ENCODE assay signal across 8 mouse cellular contexts in genomic region chr16:86644912-86645312, GRCm38 (mm10).
A peak's percentile ranks its signal among the peaks of the same experiment; 100 is the strongest.
DNase-seq lines count a peak whose midpoint lies in the region; ATAC-seq and TF ChIP-seq lines count a peak whose summit lies in the region.

No protein-coding gene starts in this region.

- DNase-seq in heart, adult 11 months, result peak; percentile 87
- no peak for DNase-seq in heart, postnatal 25 days (ENCODE audit: low spot score)
- DNase-seq in ES-E14 (ENCODE audit: low read depth, low spot score), result peak; percentile 1
- DNase-seq in embryo, embryonic 10 days (ENCODE audit: low spot score), result peak; percentile 72
- peak; percentile 8 to 37 for DNase-seq in kidney, postnatal 4 days
- no peak for DNase-seq in B cell, adult 2 months

- no peak overlapping the region for H3K9ac ChIP-seq in ES-E14 (ENCODE audit: insufficient read depth, low read depth, low read length, poor library complexity, severe bottlenecking)
- H3K9ac ChIP-seq in heart, embryonic 16.5 days (ENCODE audit: low read length), result no peak overlapping the region

- no peaks in the 10 kb centered on the region for H3K27me3 ChIP-seq in heart, embryonic 16.5 days (ENCODE audit: control insufficient read depth, insufficient read depth, low read length)

- H3K9me3 ChIP-seq in ES-E14 (ENCODE audit: control insufficient read depth, insufficient read depth, low read depth, low read length), result no peaks in the 10 kb centered on the region
- no peaks in the 10 kb centered on the region for H3K9me3 ChIP-seq in heart, embryonic 16.5 days (replicated peaks; ENCODE audit: control insufficient read depth, low read length)

- WGBS in heart, embryonic 16.5 days, result 29% methylated on average over 2 of the region's 2 CpGs

- no peak overlapping the region for H3K4me2 ChIP-seq in heart, embryonic 16.5 days (ENCODE audit: low read depth, low read length)

- H3K36me3 ChIP-seq in ES-E14 (ENCODE audit: control insufficient read depth, insufficient read depth, low read length, poor library complexity, severe bottlenecking), result no peaks in the 10 kb centered on the region
- no peaks in the 10 kb centered on the region for H3K36me3 ChIP-seq in heart, embryonic 16.5 days (ENCODE audit: control insufficient read depth, insufficient read depth)

- no peak overlapping the region for H3K27ac ChIP-seq in ES-E14 (ENCODE audit: insufficient read depth, low read depth, low read length, poor library complexity, severe bottlenecking)
- H3K27ac ChIP-seq in heart, embryonic 16.5 days (ENCODE audit: low read length), result peak overlapping the region; percentile 24; the same call in 1 of the 2 replicates

- no peak overlapping the region for H3K4me3 ChIP-seq in ES-E14 (ENCODE audit: insufficient read depth in 1 of 2, low read depth in 1 of 2, low read length in 2 of 2, poor library complexity in 1 of 2, severe bottlenecking in 1 of 2)
- H3K4me3 ChIP-seq in heart, embryonic 16.5 days (ENCODE audit: low read length), result no peak overlapping the region

- peak; percentile 10; the same call in 1 of the 2 replicates for ATAC-seq in heart, embryonic 16.5 days (replicated peaks; ENCODE audit: extremely low read depth, insufficient read depth, low FRiP score)
- peak; percentile 76 for ATAC-seq in megakaryocyte progenitor cell, adult 5-6 weeks (replicated peaks; ENCODE audit: poor library complexity)

- H3K4me1 ChIP-seq in ES-E14 (ENCODE audit: control insufficient read depth in 2 of 2, insufficient read depth in 2 of 2, low read length in 2 of 2, poor library complexity in 1 of 2), result no peaks in the 10 kb centered on the region
- 0 out of 2 replicates have a peak, but pooled peaks cover 2% of the 10 kb centered on the region for H3K4me1 ChIP-seq in heart, embryonic 16.5 days (ENCODE audit: control insufficient read depth, insufficient read depth, low read length)

- intact Hi-C loops in heart, postnatal 25 days (cut with DNase I), result loop anchor here (1.0 to 2.0 kb wide), 4 partner anchors 226 to 838 kb away; no protein-coding TSS in a partner anchor

- in situ Hi-C loops in ES-E14 (cut with MboI; ENCODE audit: low sequenced_read_pairs in 2 of 2, unreplicated experiment in 2 of 2), result loop anchor here in 1 of 2 experiments (25.0 kb wide), 1 partner anchor 833 kb away; the partner anchor contains the start of gene Adamts1

TF ChIP-seq in ES-E14, 5 proteins besides CTCF, POLR2A, EP300 and RAD21:
- TF ChIP-seq ZNF384 (IDR thresholded peaks at IDR 0.05; ENCODE audit: low read depth, low read length) (no peak), ZC3H11A (IDR thresholded peaks at IDR 0.05; ENCODE audit: borderline replicate concordance, low read depth, low read length) (peak; percentile 16; the same call in 1 of the 2 replicates)

Comparison
In these comparisons a context has a peak if more than half of its experiments do, and no peak if none do; other contexts are left out.
1. DNase-seq: peak in heart, adult 11 months (single experiment), ES-E14 (single experiment), embryo, embryonic 10 days (single experiment) and kidney, postnatal 4 days (2 of 2); none in heart, postnatal 25 days (single experiment) and B cell, adult 2 months (0 of 2).